Mouse (Mus musculus): ENCODE data around the gene Eddm3b.

The Eddm3b gene

DNA sequence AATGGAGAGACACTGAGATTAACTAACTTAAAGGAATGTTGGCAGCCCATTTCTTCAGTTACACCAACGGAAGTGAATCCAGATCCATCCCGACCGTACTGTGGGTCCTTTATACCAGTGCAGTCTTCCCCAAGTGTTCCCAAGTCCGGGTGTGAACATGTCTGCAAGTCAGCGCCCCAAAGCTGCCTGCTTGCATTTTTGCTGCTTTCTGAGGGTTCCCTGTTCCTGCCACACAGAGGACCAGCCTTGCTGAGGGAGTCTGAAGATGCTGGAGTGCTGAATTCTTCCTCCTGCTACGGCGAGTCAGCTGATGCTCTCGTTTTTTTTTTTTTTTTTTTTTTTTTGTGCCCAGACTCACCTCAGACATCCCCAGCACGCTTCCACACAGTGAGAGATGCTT, 19.3 kb upstream of the Eddm3b start:
- DNase-seq (ENCODE audit: low spot score): no peak

DNA sequence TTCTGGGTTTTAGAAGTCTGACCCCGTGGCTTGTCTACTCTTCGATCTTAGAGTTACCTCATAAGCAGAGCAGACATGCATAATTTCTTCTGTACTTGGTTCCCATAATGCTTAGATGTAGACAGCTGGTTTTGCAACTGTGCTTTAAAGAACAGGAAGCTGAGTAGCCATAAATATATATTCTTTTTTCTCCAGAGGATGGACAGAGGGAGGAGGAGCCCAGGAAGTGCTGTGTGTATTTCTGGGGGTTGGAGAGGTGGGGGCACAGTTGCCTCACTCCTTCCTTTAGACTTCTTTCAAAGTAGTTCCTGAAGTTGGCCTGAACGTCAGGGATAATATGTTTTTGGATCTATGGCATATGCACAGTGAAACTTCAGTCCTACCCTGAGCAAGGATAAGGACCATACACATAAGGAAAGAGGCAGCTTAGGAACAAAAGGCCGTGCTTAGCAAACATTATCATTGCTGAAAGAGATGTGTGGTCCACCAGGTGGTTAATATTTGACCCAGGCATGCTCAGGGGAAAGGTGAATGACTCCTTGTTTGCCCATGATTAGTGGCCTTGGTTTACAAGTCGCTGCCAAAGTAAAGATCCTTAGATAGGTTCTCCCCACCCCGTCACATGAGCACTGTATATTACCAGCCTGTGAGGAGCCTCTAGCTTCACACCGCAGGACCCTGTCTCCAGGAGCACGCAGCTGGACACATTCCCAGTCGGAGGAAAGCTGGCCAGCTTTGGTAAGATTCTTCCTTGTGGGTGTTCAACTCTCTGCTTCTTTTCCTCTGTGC, 18.3 kb upstream of the Eddm3b start:
- DNase-seq (ENCODE audit: low spot score): no peak

DNA sequence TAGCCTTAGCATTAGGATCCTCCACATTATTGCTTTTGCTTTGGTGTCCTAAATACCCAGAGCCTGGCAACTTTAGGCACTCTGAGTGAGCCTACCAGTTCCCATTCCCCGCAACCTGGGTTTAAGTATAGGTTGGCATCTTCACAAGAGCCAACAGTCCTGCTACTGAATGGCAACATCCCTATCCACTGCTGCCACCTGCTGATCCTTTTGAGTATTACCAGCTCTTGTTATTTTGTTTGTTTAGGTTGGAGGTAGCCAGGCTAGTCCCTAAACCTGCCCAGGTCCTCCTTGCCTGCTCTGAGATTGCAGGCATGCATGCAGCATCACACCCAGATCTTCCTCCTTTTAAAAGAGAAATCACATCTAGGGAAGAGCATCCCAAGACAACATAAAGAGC, 15.9 kb upstream of the Eddm3b start:
- peak; percentile 54 for DNase-seq (ENCODE audit: low spot score)

DNA sequence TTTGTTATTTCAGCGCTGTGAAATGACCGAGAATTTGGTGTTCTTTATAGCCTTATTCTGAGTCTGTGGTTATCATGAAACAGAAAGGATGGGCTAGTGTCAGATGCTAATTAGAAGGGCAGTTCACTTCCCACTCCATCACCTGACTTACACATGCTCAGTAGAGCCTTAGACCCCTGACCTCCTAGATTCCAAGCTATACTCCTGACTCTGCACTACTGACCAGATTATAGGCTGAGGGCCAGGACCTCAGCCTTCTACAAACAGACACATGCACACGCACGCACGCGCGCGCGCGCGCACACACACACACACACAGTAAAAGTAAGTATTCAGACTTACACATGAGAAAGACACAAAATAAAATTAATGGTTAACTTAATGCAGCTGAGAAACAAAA, 15.3 kb upstream of the Eddm3b start:
- DNase-seq (ENCODE audit: low spot score): no peak

DNA sequence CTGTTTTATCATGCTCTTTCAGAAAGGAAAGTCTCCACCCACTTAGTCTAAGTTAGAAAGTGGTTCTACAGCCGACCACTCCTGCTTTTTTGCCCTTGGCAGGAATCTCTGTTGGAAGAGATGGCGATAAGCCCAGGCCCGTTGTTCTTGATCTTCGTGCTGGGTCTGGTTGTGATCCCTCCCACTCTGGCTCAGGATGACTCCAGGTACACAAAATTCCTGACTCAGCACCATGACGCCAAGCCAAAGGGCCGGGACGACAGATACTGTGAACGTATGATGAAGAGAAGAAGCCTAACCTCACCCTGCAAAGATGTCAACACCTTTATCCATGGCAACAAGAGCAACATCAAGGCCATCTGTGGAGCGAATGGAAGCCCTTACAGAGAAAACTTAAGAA, 12.9 kb upstream of the Eddm3b start:
- DNase-seq (ENCODE audit: low spot score): no peak

DNA sequence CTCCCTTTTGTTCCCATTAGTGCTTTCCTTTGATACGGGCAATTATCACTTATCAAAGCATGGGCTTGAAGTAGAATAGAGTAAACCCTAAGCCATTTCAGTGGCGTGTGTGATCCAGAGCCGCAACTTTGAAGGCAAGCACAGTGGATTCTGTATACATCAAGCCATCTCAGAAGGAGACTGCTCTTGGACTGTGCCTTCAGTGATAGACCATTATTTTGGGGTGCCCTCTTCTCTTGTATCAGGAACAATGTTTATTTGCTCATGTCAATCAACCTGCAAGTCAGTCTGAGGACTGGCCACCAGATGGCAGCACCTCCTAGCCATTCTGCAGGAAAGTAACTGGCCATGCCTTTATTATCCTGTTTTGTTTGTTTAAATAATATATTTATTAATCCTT, 11.0 kb upstream of the Eddm3b start:
- peak; percentile 85 for DNase-seq (ENCODE audit: low spot score)

DNA sequence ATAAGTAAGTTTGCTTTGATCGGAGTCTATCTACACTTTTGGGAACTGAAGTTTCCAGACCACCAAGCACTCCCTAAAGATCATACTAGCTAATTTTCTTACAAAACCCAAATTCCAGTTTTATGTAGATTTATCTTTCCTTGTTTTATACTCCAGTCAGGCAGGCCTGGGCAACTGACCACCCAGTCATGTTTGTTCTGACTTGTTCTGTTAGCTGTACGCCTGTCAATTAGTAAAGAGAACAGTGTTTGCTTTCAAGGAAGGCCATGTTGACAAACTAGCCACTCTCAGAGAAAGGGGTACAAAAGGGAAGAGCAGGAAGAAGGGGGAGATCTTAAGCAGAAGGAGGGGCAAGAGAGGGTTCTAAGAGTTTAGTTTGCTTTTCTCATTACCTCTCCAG, 9.9 kb upstream of the Eddm3b start:
- DNase-seq (ENCODE audit: low spot score): no peak

DNA sequence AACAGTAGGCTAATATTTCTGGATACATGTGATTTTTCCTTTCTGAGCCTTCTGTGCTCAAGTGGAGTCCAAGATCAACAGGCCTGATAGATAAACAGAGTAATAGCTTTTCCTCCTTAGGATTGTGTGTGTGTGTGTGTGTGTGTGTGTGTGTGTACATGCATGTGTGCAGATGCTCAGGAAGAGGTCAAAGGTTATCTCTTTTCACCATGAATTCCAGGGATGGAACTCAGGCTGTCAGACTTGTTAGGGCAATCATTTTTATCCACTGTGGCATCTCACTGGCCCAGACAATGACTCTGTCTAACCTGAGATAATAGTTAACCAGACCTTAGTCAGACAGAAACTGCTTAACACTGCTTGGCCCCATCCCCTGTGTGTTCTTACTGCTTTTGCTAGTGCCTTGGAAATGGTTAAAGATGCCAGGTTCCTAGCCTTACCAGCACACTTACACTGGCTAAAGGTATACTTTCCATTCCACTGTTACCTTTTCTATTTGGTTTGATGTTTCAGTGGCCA, 7.7 kb upstream of the Eddm3b start:
- no peak for DNase-seq (ENCODE audit: low spot score)

DNA sequence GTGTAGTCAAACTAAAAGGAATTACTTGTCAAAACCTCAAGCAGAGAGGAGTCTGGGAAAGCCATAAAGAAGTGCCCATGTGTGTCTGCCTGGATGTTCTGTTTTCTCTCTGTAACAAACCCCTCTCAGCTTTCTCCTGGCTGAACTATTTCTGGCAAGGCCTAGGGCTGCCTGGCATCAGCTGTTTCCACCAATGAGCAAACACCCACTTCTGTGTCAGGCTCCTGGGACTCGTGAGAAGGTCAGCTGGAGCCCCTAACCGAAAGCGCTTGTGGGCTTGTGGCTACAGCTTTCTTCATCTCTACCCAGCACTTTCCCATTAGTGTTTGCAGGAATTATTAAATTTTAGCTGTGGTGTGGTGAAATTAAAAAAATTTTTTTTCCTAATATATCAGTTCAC, 2.3 kb upstream of the Eddm3b start:
- no peak for DNase-seq (ENCODE audit: low spot score)

DNA sequence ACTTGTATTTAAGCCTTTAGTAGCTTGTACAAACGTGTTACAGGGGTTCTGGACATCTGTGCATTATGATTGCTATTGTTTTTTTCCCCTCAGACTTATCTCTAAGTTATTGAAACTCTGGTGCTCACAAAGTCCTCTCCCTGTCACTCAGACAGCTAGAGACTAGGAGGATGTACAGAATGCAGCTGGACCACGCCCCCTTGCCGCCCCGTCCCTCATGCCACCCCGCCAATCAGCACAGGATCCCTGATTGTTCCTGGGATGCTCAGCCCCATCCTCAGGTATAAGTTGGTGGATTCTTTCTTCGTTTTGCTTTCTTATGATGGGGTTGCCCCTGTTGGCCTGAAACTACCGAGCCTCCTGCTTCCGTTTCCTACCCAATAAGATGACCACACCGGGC, 750 bp upstream of the Eddm3b start:
- no peak for DNase-seq (ENCODE audit: low spot score)

DNA sequence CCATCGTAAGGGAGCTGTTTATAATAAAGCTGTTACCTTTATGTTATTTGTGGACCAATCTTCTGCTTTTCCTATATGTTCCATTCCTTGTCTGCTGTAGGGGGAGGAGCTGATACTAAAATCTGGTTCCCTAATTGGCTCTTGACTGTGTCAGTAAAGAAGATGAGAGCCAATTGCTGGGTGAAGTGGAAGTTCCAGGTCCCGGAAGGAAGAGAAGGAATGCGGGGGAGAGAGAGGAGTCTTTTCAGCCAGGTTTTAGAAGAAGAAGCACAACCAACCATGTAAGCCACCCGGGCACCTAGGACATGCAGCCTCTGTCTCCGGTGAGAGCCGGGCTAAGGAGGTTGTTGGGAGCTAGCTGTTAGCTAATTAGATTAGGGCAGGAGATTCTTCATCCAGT, 11.5 kb downstream of the Eddm3b start:
- peak; percentile 33 for DNase-seq (ENCODE audit: low spot score)

DNA sequence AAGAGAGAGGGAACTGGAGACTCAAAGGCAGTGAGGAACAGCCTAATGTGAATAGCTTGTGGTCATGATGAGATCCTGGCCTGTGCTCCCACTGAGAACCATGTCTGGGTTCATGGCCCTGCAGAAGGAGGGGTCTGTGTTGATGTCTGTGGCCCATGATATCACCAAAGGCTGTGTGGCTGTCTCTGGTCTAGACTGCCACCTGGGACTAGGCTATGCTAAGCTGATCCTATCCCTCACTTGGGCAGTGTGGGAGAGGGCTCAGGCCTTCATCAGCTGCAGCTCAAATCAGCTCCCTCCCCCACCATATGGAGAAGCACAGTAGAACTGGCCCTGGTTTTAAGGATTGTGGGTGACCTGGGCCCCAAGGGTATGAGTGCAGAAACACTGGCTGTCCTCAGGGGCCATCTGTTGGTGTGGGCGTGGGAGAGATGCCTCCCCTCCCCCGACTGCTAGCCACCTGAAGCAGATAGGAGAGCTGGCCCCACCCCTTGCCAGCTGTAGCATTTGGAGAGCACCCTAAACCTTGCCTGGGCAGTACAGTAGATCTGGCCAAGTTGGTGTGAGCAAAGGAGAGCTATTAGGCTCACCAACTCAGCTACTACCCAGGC, 13.5 kb downstream of the Eddm3b start:
- no peak for DNase-seq (ENCODE audit: low spot score)

DNA sequence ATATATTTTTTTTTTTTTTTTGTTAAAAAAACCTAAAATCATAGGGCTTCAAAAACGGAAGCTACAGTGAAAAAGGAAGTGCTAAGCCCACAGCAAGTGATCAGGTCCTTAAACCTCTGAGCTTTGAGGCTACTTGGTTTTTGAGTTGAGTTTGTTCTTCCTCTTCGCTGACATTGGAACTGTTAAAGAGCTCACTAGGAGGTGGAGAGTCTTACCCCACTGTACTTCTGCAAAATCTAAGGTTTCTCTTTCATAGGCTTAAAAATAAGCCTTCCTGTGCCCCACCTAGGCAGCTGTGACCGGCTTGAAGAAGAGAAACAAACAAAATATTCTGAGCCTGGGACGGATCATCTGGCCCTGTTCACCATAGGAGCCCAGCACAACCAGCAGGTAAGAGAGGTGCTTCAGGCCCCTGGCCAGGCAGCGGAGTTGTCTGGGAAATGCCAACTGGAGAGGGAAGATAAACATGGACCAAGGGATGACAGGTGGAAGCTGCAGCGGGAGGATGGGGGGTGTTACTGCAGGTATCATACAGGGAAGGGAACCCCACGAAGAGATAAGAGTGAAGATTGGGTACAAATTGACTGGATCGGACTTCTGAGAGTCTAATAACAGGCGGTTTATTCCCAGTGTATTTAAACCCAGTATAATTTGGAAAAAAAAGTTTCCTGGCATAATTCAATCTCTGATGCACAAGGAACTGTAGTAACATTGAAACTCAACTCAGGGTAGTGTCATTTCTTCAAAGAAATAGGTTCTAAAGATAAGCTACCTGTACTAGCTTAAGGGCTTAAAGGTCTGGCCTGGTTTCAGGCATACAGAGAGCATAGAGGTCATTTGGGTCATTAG, 14.8 kb downstream of the Eddm3b start:
- DNase-seq (ENCODE audit: low spot score): no peak

DNA sequence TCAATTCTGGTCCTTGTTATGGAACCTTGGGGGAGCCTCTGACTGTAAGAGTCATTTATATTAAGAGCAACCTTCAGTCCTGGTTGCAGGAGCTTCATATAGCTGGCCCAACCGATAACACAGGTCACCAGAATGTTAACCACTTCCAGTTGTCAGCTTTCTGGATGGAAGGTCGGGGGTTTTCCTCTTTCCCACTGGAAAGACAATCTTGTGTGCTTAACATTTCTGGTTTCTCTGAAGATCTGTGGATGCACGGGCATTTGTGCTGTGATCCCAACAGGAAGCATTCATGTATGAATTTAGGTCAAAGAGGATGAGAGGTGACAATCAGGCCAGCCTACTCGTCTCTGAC, 15.4 kb downstream of the Eddm3b start:
- DNase-seq (ENCODE audit: low spot score): peak; percentile 18

DNA sequence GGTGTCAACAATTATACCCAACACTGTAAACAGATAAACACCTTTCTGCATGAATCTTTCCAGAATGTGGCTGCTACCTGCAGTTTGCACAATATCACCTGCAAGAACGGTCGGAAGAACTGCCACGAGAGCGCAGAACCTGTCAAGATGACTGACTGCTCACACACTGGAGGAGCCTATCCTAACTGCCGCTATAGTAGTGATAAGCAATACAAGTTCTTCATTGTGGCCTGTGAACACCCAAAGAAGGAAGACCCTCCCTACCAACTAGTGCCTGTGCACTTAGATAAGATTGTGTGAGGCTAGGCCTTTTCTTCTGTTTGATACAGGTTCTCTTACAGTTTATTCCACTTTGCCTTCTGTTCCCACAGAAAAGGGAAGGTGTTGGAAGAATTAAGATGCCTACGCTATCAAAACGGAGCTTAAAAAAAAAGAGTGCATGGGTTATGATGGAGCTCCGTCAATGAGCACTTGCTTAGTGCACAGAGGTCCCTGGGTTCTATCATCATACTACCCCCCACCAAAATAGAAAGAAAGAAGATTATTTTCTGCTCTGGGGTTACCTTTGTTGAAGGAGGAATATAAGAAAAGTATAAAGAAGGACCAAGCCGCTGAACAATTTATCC, 16.2 kb downstream of the Eddm3b start:
- no peak for DNase-seq (ENCODE audit: low spot score)

DNA sequence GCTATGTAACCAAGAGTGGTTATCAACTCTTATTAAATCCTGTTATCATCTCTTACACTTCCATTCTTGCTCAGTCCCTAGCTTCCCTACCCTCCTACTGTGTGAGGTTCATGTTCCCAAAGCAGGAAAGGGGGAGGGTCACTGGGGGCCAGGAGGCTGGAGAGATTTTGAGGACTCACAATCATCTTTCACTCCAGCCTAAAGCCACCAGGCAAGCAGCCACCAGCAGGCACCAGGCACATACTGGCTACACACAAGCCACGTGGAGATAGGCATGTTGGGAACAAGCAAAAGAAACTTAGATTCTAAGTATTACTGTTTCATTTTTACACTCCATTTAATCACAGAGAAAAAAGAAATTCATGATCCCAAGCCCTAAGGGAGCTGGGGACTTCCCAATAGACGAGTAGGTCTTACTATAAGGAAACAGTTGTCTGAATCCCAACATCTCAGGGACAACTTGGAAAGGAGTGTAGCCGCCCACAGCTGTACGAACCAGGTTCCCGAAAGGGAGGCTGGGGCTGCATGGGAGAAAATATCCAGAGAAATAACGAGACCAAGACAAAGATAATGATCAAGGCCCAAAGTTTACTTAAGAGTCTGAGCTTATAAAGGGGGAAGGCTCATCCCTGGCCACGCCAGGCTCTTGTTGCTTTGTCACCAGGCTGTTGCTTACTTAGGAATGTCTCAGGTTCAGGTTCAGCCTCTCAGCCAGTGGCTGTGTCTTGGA, 17.0 kb downstream of the Eddm3b start:
- no peak for DNase-seq (ENCODE audit: low spot score)

DNA sequence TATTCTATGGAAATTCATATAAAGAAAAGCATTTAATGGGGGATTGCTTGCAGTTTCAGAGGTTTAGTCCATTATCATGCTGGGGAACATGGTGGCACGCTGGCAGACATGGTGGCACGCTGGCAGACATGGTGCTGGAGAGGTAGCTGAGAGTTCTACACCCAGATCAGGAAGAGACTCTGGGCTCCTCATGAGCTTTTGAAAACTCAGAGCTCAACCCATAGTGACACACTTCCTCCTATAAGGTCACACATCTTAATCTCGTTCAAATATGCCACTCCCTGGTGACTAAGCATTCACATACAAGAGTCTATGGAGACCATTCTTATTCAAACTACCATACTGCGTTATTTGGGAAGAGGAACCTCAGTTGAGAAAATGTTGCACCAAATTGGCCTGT, 18.1 kb downstream of the Eddm3b start:
- DNase-seq (ENCODE audit: low spot score): no peak

DNA sequence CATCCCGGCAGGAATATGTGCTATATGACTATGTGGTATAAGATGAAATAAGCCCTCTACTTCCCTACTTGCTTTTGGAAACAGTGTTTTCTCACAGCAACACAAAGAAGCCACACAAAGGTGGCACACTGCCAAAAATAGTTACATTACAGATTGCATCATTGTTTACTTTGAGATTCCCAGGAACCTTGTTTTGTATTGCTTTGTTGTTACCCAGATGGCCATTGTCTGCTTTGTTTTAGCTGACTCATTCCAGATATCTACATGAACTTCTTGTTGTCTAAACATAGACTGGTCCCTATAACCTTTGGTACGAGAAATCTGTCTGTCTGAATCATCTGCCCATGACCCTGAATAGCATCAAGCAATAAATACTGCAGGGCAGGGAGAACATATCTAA, 26.1 kb downstream of the Eddm3b start:
- no peak for DNase-seq (ENCODE audit: low spot score)

DNA sequence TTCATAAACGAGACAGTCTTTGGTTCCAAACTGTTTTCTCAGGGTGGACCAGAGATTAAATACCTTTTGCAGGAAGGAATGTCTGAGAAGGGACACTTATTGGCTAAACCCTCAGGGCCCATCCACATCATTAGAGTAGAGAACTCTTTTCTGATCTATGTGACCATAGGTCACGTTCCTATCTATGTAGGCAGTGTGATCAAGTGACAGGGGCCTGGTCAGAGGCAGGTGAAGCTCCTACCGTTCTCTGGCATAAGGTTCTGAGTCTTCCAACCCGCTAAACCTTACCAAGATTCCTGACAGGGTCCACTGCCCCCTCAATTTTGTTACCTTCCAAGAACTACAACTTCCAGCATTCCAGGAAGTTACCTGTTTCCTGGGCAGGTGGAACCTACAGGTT, 27.9 kb downstream of the Eddm3b start:
- DNase-seq (ENCODE audit: low spot score): no peak

DNA sequence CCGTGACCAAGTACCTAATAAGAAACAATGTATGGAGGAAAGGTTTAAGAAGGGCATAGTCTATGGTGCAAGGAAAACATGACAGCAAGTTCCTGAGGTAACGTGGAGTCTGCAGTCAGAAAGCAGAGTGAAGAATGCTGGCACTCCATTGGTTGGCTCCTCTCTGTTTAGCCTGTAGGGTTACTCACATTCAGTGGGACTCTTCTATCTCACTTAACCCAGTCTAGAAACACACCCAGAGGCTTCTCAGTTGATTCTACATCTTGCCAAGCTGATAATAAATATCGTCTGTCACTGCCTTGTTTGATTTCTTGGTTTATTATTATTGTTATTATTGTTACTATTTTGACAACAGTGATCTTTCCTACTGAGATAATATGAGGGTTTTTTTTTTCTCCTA, 28.3 kb downstream of the Eddm3b start:
- no peak for DNase-seq (ENCODE audit: low spot score)

DNA sequence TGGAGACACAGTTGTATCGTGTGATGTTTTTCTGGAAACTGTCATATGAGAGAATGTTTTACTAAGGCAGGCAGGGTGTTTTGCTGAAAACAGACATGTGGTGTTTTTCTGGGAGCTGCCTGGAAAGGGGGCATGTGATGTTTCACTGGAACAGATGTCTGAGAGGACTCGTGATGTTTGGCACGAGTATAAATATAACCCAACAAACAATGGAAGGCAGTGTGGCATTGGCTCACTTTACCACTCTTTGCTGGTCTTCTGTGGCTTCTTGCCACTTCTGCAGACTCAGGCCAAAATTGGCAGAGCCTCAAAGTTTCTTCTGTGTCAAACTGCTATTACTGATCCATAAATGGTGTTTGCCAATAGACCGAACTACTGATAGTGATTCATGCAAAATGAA, 29.1 kb downstream of the Eddm3b start:
- no peak for DNase-seq (ENCODE audit: low spot score)

DNA sequence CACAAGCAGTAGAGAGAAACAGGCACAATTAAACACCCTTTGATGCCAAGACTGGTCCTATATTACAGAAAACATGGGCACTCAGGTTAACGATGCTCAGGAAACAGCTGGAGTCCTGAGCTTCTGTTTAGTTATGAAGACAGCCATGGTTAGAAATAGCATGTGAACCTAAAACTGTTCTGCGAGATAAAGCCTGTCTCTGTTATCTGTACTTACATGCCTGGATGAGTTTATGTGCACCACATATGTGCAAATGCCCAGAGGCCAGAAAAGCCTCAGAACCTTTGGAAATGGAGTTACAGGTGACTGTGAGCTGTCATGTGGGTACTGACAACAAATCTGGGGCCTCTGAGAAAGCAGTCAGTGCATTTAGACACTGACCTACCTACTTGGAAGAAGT, 29.7 kb downstream of the Eddm3b start:
- no peak for DNase-seq (ENCODE audit: low spot score)
